Mouse (Mus musculus): ENCODE data around the gene Tsnaxip1. TPM values are rescaled to one million over a fixed set of nuclear protein-coding genes. Genes with fewer than 3 reads are reported as not detected.
A peak's percentile ranks its signal among the peaks of the same experiment; 100 is the strongest.

The Tsnaxip1 gene
- polyA plus RNA-seq, 1 experiment = not detected

DNA sequence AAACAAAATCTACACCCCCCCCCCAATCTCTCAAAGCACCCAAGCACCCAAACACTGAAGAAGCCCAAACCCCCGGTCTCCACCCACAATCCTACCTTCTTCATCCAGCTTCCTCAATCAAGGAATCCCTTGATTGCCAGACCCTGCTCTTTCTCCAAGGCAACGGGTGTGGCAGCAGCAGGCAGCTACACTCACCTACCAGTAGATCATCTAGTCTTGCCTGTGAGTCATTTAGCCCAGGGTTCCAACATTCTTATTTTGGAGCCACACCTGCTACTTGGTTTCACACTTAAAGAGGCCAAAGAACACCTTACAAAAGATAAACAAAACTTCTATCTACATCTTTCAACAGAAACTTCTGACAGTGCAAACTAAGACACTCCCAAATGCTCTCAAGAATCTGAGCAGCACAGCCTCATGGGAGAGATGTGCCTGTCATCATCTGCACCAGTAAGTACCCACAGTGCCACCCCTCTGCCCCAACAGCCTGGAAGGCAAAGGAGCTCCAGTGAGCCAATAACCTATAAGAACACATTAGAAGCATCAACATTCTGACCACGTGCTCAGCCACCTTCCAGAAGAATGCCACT is 33.4 kb upstream of the Tsnaxip1 start:
- 34% methylated on average over 3 of the region's 3 CpGs for WGBS
- H3K4me1 ChIP-seq (ENCODE audit: control insufficient read depth, insufficient read depth, insufficient read length, low read length) = peaks cover 22% of the 10 kb centered on the region
- peak overlapping the region; percentile 17; the same call in 1 of the 2 replicates for H3K27ac ChIP-seq (ENCODE audit: insufficient read depth, low read depth, low read length)
- no peak overlapping the region for H3K4me3 ChIP-seq (ENCODE audit: low read depth, low read length)
- H3K36me3 ChIP-seq (ENCODE audit: control insufficient read depth, insufficient read depth, low read length) = no peaks in the 10 kb centered on the region
- TF ChIP-seq CTCF (IDR thresholded peaks at IDR 0.05; ENCODE audit: extremely low read depth, insufficient read length, insufficient replicate concordance, low read depth, low read length) (no peak), POLR2A (IDR thresholded peaks at IDR 0.05; ENCODE audit: low read depth, low read length) (no peak)
- H3K27me3 ChIP-seq (ENCODE audit: control insufficient read depth, insufficient read depth, low read length) = no peaks in the 10 kb centered on the region

DNA sequence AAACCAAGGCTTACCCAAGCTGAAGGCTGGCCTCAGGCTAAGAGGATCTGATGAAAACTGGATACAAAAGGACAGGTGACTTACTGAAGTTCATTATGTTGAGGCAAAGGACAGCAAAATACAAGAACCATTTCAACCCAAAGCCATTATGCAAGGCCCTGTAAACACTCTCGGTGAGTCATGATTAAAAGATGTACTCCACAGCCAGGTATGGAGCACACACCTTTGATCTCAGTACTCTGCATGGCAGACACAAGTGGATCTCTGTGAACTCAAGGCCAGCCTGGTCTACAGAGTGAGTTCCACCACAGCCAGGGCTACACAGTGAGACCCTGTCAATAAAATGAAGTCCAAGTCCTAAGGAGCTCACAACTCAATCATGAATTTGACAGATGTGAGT is 31.7 kb upstream of the Tsnaxip1 start:
- 36% methylated on average over 1 of the region's 1 CpGs for WGBS

DNA sequence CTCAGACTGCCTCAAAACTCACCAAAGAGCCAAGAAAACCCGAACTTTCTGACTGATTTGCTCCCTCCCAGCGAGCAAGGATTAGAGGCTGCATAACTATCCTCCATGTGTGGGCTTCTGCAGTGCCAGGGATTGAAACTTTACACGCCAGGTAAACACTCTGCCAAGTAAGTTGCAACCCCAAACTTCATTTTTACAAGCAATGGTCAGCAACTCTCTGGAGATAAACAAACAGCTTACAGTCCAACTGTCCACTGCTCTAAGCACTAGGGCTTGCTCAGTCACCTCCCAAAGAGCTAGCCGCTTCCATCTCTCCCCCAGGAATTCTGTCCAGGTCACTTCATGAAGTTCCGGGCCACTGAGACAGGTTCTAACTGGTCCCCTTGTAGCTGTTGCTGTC is 29.1 kb upstream of the Tsnaxip1 start:
- peaks cover 23% of the 10 kb centered on the region for H3K4me1 ChIP-seq (ENCODE audit: control insufficient read depth, insufficient read depth, insufficient read length, low read length)
- peaks cover 2% of the 10 kb centered on the region; the same call in 1 of the 2 replicates for H3K36me3 ChIP-seq (ENCODE audit: control insufficient read depth, insufficient read depth, low read length)
- 89% methylated on average over 5 of the region's 5 CpGs for WGBS
- no peak for TF ChIP-seq CTCF (IDR thresholded peaks at IDR 0.05; ENCODE audit: extremely low read depth, insufficient read length, insufficient replicate concordance, low read depth, low read length)
- TF ChIP-seq POLR2A (IDR thresholded peaks at IDR 0.05; ENCODE audit: low read depth, low read length) = no peak
- no peak overlapping the region for H3K27ac ChIP-seq (ENCODE audit: insufficient read depth, low read depth, low read length)
- no peak overlapping the region for H3K4me3 ChIP-seq (ENCODE audit: low read depth, low read length)
- no peaks in the 10 kb centered on the region for H3K27me3 ChIP-seq (ENCODE audit: control insufficient read depth, insufficient read depth, low read length)

More for the DNA sequence above, 31.7 kb upstream of the Tsnaxip1 start:
- Histone ChIP-seq H3K4me3 (ENCODE audit: low read depth, low read length) (no peak overlapping the region), H3K4me1 (ENCODE audit: control insufficient read depth, insufficient read depth, insufficient read length, low read length) (peaks cover 25% of the 10 kb centered on the region), H3K27ac (ENCODE audit: insufficient read depth, low read depth, low read length) (peak overlapping the region; percentile 3; the same call in 1 of the 2 replicates), H3K36me3 (ENCODE audit: control insufficient read depth, insufficient read depth, low read length) (no peaks in the 10 kb centered on the region), H3K27me3 (ENCODE audit: control insufficient read depth, insufficient read depth, low read length) (no peaks in the 10 kb centered on the region)
- TF ChIP-seq POLR2A (IDR thresholded peaks at IDR 0.05; ENCODE audit: low read depth, low read length) (no peak), CTCF (IDR thresholded peaks at IDR 0.05; ENCODE audit: extremely low read depth, insufficient read length, insufficient replicate concordance, low read depth, low read length) (no peak)

DNA sequence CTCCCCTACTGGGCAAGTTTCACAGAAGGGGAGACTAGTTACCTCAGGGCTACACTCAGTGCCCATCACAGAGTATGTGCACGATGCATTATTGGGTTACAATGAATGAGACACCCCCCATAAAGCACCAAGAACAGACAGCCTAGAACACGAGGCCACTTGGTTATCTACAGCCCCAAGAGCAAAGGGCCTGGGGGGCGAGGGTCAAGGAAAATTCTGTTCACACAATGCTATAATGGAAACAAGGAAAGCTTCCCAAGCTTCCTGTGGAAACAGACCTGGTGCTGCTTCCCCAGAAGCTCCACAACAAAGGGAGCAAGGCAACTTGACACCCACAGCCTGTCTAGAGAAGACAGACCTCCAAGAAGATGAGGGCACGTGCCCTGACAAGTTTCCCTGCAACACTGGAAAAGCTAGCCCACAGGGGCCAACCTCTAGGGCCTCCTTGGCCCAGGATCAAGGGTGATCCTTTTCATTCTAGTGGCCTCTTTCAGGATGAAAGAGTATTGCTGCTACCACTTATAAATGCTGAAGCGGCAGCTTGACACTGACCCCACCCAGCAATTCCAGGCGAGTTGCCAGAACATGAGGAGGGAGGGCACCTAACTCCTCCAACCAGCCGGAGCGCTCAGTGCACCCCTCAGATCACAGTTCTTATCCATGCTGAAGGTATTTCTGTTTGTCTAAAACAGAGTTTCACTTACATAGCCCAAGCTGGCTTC is 28.3 kb upstream of the Tsnaxip1 start:
- Histone ChIP-seq H3K27ac (ENCODE audit: insufficient read depth, low read depth, low read length) (peak overlapping the region; percentile 48), H3K27me3 (ENCODE audit: control insufficient read depth, insufficient read depth, low read length) (no peaks in the 10 kb centered on the region), H3K4me3 (ENCODE audit: low read depth, low read length) (no peak overlapping the region), H3K4me1 (ENCODE audit: control insufficient read depth, insufficient read depth, insufficient read length, low read length) (peaks cover 21% of the 10 kb centered on the region), H3K36me3 (ENCODE audit: control insufficient read depth, insufficient read depth, low read length) (peaks cover 2% of the 10 kb centered on the region; the same call in 1 of the 2 replicates)
- TF ChIP-seq POLR2A (IDR thresholded peaks at IDR 0.05; ENCODE audit: low read depth, low read length) (no peak), CTCF (IDR thresholded peaks at IDR 0.05; ENCODE audit: extremely low read depth, insufficient read length, insufficient replicate concordance, low read depth, low read length) (no peak)
- 22% methylated on average over 8 of the region's 8 CpGs for WGBS

DNA sequence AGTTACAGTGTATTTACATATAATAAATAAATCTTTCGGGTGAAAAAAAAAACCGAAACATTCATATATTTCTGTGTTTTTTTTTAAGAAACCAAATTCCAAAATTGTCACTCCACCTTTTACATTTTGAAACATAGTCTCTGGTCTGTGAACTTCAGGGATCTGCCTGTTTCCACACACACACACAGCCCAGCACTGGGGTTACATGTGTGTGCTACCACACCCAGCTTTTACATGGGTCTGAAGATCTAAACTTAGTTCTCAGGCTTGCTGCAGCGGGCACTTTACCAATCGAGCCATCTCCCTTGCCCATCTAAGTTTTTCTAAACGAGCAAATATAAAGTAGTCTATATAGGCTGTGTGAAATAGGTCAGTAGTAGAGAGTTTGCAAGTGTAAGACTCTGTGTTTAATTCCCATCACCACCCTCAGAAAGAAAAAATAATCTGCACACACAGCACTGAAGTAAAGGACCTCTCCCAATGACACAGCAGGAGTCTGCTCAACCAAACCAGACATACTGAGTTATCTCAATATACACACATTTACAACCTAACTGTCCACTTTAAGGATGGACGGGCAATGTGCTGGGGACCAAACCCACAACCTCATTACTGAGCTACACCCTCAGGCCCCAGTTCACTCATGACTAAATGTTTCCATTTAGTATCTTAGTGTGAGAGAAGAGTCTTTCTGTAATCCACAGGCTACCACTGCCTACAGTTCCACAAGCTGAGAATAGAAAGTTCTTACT is 26.2 kb upstream of the Tsnaxip1 start:
- Histone ChIP-seq H3K27me3 (ENCODE audit: control insufficient read depth, insufficient read depth, low read length) (no peaks in the 10 kb centered on the region), H3K36me3 (ENCODE audit: control insufficient read depth, insufficient read depth, low read length) (peaks cover 8% of the 10 kb centered on the region), H3K4me3 (ENCODE audit: low read depth, low read length) (no peak overlapping the region), H3K4me1 (ENCODE audit: control insufficient read depth, insufficient read depth, insufficient read length, low read length) (peaks cover 9% of the 10 kb centered on the region; the same call in 1 of the 2 replicates), H3K27ac (ENCODE audit: insufficient read depth, low read depth, low read length) (no peak overlapping the region)
- 88% methylated on average over 6 of the region's 6 CpGs for WGBS
- TF ChIP-seq POLR2A (IDR thresholded peaks at IDR 0.05; ENCODE audit: low read depth, low read length) = no peak
- TF ChIP-seq CTCF (IDR thresholded peaks at IDR 0.05; ENCODE audit: extremely low read depth, insufficient read length, insufficient replicate concordance, low read depth, low read length) = no peak

DNA sequence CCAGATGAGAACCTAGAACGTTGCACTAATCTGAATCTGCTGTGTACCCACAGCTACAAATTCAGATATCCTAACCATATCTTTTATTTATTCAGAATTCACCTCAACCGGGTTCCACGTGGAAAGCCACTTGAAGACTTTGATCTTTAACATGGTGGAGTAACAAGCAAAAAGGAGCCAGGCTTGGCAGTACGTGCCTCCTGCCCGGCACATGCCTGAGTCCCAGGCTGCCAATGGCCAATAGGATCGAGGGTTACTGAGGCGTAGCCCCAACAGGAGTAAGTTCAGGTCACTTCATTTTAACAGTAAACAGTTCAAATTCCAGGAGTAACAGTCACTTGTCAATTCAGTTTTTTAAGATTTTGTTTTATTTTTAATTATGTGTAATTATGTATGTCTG is 22.7 kb upstream of the Tsnaxip1 start:
- 72% methylated on average over 7 of the region's 7 CpGs for WGBS

DNA sequence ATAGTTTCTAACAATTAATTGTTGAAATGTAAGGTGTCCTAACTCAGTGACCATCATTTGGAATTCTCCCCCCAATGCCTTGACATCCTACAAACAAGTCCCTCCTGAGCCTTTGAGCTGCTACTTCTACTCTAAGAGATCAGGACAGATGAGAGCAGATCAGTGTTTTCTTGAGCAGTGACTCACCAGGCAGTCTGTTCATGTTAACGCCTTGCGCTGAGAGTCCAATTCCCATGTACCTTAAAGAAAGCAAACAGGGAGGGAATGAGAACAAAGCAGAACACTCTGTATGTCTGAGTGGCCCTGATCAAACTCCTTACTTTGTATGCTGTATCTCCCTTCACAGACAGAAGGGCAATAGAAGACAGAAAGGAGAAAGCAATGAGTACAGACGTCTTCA is 22.2 kb upstream of the Tsnaxip1 start:
- WGBS = 61% methylated on average over 3 of the region's 3 CpGs
- Histone ChIP-seq H3K4me3 (ENCODE audit: low read depth, low read length) (no peak overlapping the region), H3K27me3 (ENCODE audit: control insufficient read depth, insufficient read depth, low read length) (no peaks in the 10 kb centered on the region), H3K36me3 (ENCODE audit: control insufficient read depth, insufficient read depth, low read length) (peaks cover 8% of the 10 kb centered on the region), H3K27ac (ENCODE audit: insufficient read depth, low read depth, low read length) (no peak overlapping the region), H3K4me1 (ENCODE audit: control insufficient read depth, insufficient read depth, insufficient read length, low read length) (no peaks in the 10 kb centered on the region; the same call in 1 of the 2 replicates)
- TF ChIP-seq CTCF (IDR thresholded peaks at IDR 0.05; ENCODE audit: extremely low read depth, insufficient read length, insufficient replicate concordance, low read depth, low read length) (no peak), POLR2A (IDR thresholded peaks at IDR 0.05; ENCODE audit: low read depth, low read length) (no peak)

More for the DNA sequence above, 22.7 kb upstream of the Tsnaxip1 start:
- Histone ChIP-seq H3K4me3 (ENCODE audit: low read depth, low read length) (no peak overlapping the region), H3K4me1 (ENCODE audit: control insufficient read depth, insufficient read depth, insufficient read length, low read length) (no peaks in the 10 kb centered on the region), H3K27me3 (ENCODE audit: control insufficient read depth, insufficient read depth, low read length) (no peaks in the 10 kb centered on the region), H3K27ac (ENCODE audit: insufficient read depth, low read depth, low read length) (no peak overlapping the region), H3K36me3 (ENCODE audit: control insufficient read depth, insufficient read depth, low read length) (peaks cover 8% of the 10 kb centered on the region)
- TF ChIP-seq CTCF (IDR thresholded peaks at IDR 0.05; ENCODE audit: extremely low read depth, insufficient read length, insufficient replicate concordance, low read depth, low read length) (no peak), POLR2A (IDR thresholded peaks at IDR 0.05; ENCODE audit: low read depth, low read length) (no peak)
